13 mouse cellular contexts compared by ENCODE assay signal in the genomic region with DNA sequence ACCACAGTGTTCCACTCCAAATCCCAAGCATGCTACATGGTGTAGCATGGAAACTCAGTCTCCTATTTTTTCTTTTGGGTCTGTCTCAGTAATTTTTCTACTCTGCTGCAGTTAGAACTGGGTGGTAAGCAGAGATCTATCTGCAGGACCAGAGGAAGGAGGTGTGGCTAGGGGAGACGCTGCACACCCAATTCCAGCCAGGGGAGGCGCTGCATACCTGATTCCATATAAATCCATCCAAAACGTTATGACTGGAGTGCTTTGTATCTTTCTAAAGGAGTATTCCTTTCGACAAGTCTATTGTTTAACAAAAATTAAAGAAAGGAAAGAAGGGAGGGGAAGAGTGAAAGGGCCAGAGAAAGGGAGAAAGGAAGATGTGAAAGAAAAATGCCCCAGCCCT.
A peak's percentile ranks its signal among the peaks of the same experiment; 100 is the strongest.
DNase-seq lines count a peak whose midpoint lies in the region; ATAC-seq lines count a peak whose summit lies in the region.
"Had no signal": no experiment of that assay in that cellular context is flagged by ENCODE, and none has a peak within 500 bp of the region (broad histone marks: within the 10 kb centered on the region; RNA-seq: fewer than 3 reads in every experiment).

No protein-coding gene starts in this region.

- peak; percentile 33 for DNase-seq in hindbrain, embryonic 11.5 days (ENCODE audit: low spot score)
- peak; percentile 13 for DNase-seq in lung, postnatal 36 days
- no peak for DNase-seq in lung, postnatal 25 days (ENCODE audit: low spot score)
- peak; percentile 71 for DNase-seq in R1 (ENCODE audit: low read depth, low spot score)
- DNase-seq in embryonic facial prominence, embryonic 11.5 days (ENCODE audit: low spot score) = peak; percentile 39
- no peak for DNase-seq in frontal cortex, postnatal 25 days (ENCODE audit: low spot score in 2 of 2)
- DNase-seq in gastrocnemius, postnatal 10 days = no peak
- DNase-seq: liver, embryonic 13.5 days; midbrain, embryonic 14.5 days had no signal

- no peaks in the 10 kb centered on the region for H3K27me3 ChIP-seq in hindbrain, embryonic 11.5 days (ENCODE audit: control insufficient read depth, insufficient read depth, low read length)
- H3K27me3 ChIP-seq in hindbrain, embryonic 13.5 days = no peaks in the 10 kb centered on the region
- no peaks in the 10 kb centered on the region for H3K27me3 ChIP-seq in embryonic facial prominence, embryonic 11.5 days (ENCODE audit: control insufficient read depth, insufficient read depth, low read length)
- H3K27me3 ChIP-seq: forebrain, embryonic 15.5 days; liver, embryonic 13.5 days; neural tube, embryonic 15.5 days; Patski had no signal

- no peak overlapping the region for H3K4me2 ChIP-seq in hindbrain, embryonic 11.5 days (replicated peaks; ENCODE audit: low read depth, low read length)
- H3K4me2 ChIP-seq in hindbrain, embryonic 13.5 days = no peak overlapping the region
- H3K4me2 ChIP-seq in embryonic facial prominence, embryonic 11.5 days (ENCODE audit: low read depth, low read length) = no peak overlapping the region
- H3K4me2 ChIP-seq: forebrain, embryonic 15.5 days; liver, embryonic 13.5 days; neural tube, embryonic 15.5 days had no signal

- no peaks in the 10 kb centered on the region for H3K36me3 ChIP-seq in hindbrain, embryonic 11.5 days (ENCODE audit: control insufficient read depth, insufficient read depth, low read length)
- no peaks in the 10 kb centered on the region for H3K36me3 ChIP-seq in hindbrain, embryonic 13.5 days
- H3K36me3 ChIP-seq in embryonic facial prominence, embryonic 11.5 days (replicated peaks; ENCODE audit: control insufficient read depth, insufficient read depth, low read depth, low read length) = no peaks in the 10 kb centered on the region
- H3K36me3 ChIP-seq: forebrain, embryonic 15.5 days; liver, embryonic 13.5 days; neural tube, embryonic 15.5 days had no signal

- H3K4me1 ChIP-seq in hindbrain, embryonic 11.5 days (replicated peaks; ENCODE audit: control insufficient read depth, insufficient read depth, low read length) = no peaks in the 10 kb centered on the region
- 0 out of 2 replicates have a peak, but pooled peaks cover 3% of the 10 kb centered on the region for H3K4me1 ChIP-seq in hindbrain, embryonic 13.5 days (replicated peaks)
- no peaks in the 10 kb centered on the region for H3K4me1 ChIP-seq in embryonic facial prominence, embryonic 11.5 days (ENCODE audit: control insufficient read depth, insufficient read depth, low read length)
- H3K4me1 ChIP-seq: forebrain, embryonic 15.5 days; liver, embryonic 13.5 days; neural tube, embryonic 15.5 days had no signal

- H3K4me3 ChIP-seq in hindbrain, embryonic 11.5 days (ENCODE audit: low read depth, low read length) = no peak overlapping the region
- H3K4me3 ChIP-seq in hindbrain, embryonic 13.5 days = no peak overlapping the region
- no peak overlapping the region for H3K4me3 ChIP-seq in embryonic facial prominence, embryonic 11.5 days (ENCODE audit: low read depth, low read length)
- H3K4me3 ChIP-seq: forebrain, embryonic 15.5 days; liver, embryonic 13.5 days; neural tube, embryonic 15.5 days had no signal

- H3K27ac ChIP-seq in hindbrain, embryonic 11.5 days (ENCODE audit: low read depth, low read length) = no peak overlapping the region
- no peak overlapping the region for H3K27ac ChIP-seq in hindbrain, embryonic 13.5 days
- H3K27ac ChIP-seq in embryonic facial prominence, embryonic 11.5 days (replicated peaks; ENCODE audit: low read depth, low read length) = no peak overlapping the region
- H3K27ac ChIP-seq: forebrain, embryonic 15.5 days; liver, embryonic 13.5 days; neural tube, embryonic 15.5 days had no signal

- H3K9me3 ChIP-seq in hindbrain, embryonic 11.5 days (ENCODE audit: control insufficient read depth, low read length) = no peaks in the 10 kb centered on the region
- no peaks in the 10 kb centered on the region for H3K9me3 ChIP-seq in hindbrain, embryonic 13.5 days
- H3K9me3 ChIP-seq in embryonic facial prominence, embryonic 11.5 days (replicated peaks; ENCODE audit: control insufficient read depth, low read length) = no peaks in the 10 kb centered on the region
- H3K9me3 ChIP-seq: forebrain, embryonic 15.5 days; liver, embryonic 13.5 days; neural tube, embryonic 15.5 days had no signal

- no peak for ATAC-seq in hindbrain, embryonic 11.5 days (ENCODE audit: low FRiP score)
- ATAC-seq in hindbrain, embryonic 13.5 days (ENCODE audit: low FRiP score) = no peak
- ATAC-seq in embryonic facial prominence, embryonic 11.5 days (replicated peaks; ENCODE audit: insufficient number of reproducible peaks, low FRiP score, low TSS enrichment, low read depth) = no peak
- ATAC-seq: forebrain, embryonic 15.5 days; Patski had no signal

- WGBS in hindbrain, embryonic 11.5 days = 40% methylated on average over 4 of the region's 4 CpGs
- 46% methylated on average over 4 of the region's 4 CpGs for WGBS in hindbrain, embryonic 13.5 days
- WGBS in embryonic facial prominence, embryonic 11.5 days = 39% methylated on average over 4 of the region's 4 CpGs

- H3K9ac ChIP-seq in hindbrain, embryonic 11.5 days (ENCODE audit: low read depth, low read length) = no peak overlapping the region
- H3K9ac ChIP-seq in hindbrain, embryonic 13.5 days = no peak overlapping the region
- no peak overlapping the region for H3K9ac ChIP-seq in embryonic facial prominence, embryonic 11.5 days (replicated peaks; ENCODE audit: low read length)
- H3K9ac ChIP-seq: forebrain, embryonic 15.5 days; liver, embryonic 13.5 days; neural tube, embryonic 15.5 days had no signal

Comparison
In these comparisons a context has a peak if more than half of its experiments do, and no peak if none do; other contexts are left out.
1. DNase-seq: peak in hindbrain, embryonic 11.5 days (single experiment), lung, postnatal 36 days (single experiment), R1 (single experiment) and embryonic facial prominence, embryonic 11.5 days (single experiment); none in lung, postnatal 25 days (single experiment), frontal cortex, postnatal 25 days (0 of 2) and gastrocnemius, postnatal 10 days (single experiment).